Mouse (Mus musculus) brain, embryonic 14.5 days (tissue): ENCODE results near the gene Slco3a1. TPM values are rescaled to one million over a fixed set of nuclear protein-coding genes. Genes with fewer than 3 reads are reported as not detected.

Experiments
- DNase-seq: peaks from one replicate; pipeline ENCODE4 v3.0.0-alpha.2; 2011; ENCODE audit warnings: low read depth
- CTCF ChIP-seq: fragments of 200-500 bp; IDR thresholded peaks from 2 replicates; pipeline ENCODE4 v1.5.1; 2012; ENCODE audit warnings: inconsistent platforms, mild to moderate bottlenecking, moderate library complexity, borderline replicate concordance; ENCODE audit not compliant: insufficient read depth, insufficient read length; ENCODE audit errors: extremely low read depth
- POLR2A ChIP-seq: fragments of 200-500 bp; IDR thresholded peaks from 2 replicates; pipeline ENCODE4 v1.6.1; 2012; ENCODE audit warnings: mild to moderate bottlenecking, inconsistent platforms, borderline replicate concordance; ENCODE audit not compliant: poor library complexity, insufficient read depth, insufficient read length, severe bottlenecking; ENCODE audit errors: extremely low read depth
- polyA plus RNA-seq: library from polyadenylated mRNA; depleted of rRNA; stranded (reverse); fragments of >200 nt; gene quantifications from 2 replicates; pipeline ENCODE4 v1.2.3, GENCODE M21; 2012

Slco3a1 gene
- polyA plus RNA-seq, 1 experiment, result 21.6 TPM

- DNase-seq, result peak; percentile 67
- TF ChIP-seq POLR2A (no peak), CTCF (no peak)
These were observed 231.4 kb downstream of the Slco3a1 start for GRCm38 (mm10) chr7:74323194-74323593.

- DNase-seq, result no peak
- no peak for TF ChIP-seq CTCF
- TF ChIP-seq POLR2A, result no peak
These were observed 233.9 kb downstream of the Slco3a1 start for GRCm38 (mm10) chr7:74320635-74321034.

- peak; percentile 83 for DNase-seq
- TF ChIP-seq POLR2A (no peak), CTCF (no peak)
These were observed 238.6 kb downstream of the Slco3a1 start for GRCm38 (mm10) chr7:74315836-74316435.

GRCm38 (mm10) chr7:74314276-74314675, 240.3 kb downstream of the Slco3a1 start:
- no peak for DNase-seq
- TF ChIP-seq POLR2A (no peak), CTCF (no peak)

GRCm38 (mm10) chr7:74313279-74314105, 241.1 kb downstream of the Slco3a1 start:
- no peak for TF ChIP-seq POLR2A
- peak; percentile 67 for DNase-seq

GRCm38 (mm10) chr7:74311536-74311935, 243.0 kb downstream of the Slco3a1 start:
- DNase-seq, result no peak
- no peak for TF ChIP-seq POLR2A
- no peak for TF ChIP-seq CTCF

- TF ChIP-seq CTCF, result no peak
- TF ChIP-seq POLR2A, result no peak
- peak; percentile 90 for DNase-seq
These were observed 250.8 kb downstream of the Slco3a1 start for GRCm38 (mm10) chr7:74303611-74304300.

- peak; percentile 80 for DNase-seq
- no peak for TF ChIP-seq POLR2A
- no peak for TF ChIP-seq CTCF
These were observed 251.5 kb downstream of the Slco3a1 start for GRCm38 (mm10) chr7:74303081-74303480.

- DNase-seq, result peak; percentile 58
- no peak for TF ChIP-seq CTCF
- TF ChIP-seq POLR2A, result no peak
These were observed 268.0 kb downstream of the Slco3a1 start for GRCm38 (mm10) chr7:74286531-74286930.

- DNase-seq, result no peak
- TF ChIP-seq POLR2A (no peak), CTCF (no peak)
These were observed 274.2 kb downstream of the Slco3a1 start for GRCm38 (mm10) chr7:74280371-74280770.

- no peak for TF ChIP-seq CTCF
- no peak for DNase-seq
These were observed 275.2 kb downstream of the Slco3a1 start for GRCm38 (mm10) chr7:74279356-74279755.

GRCm38 (mm10) chr7:74270089-74270394, 284.5 kb downstream of the Slco3a1 start:
- DNase-seq, result no peak
- no peak for TF ChIP-seq CTCF
- no peak for TF ChIP-seq POLR2A

- DNase-seq, result peak; percentile 64
- TF ChIP-seq POLR2A (no peak), CTCF (no peak)
These were observed 285.1 kb downstream of the Slco3a1 start for GRCm38 (mm10) chr7:74269283-74270088.
